Mouse (Mus musculus): ENCODE measurements around the gene Endou. TPM values are rescaled to one million over a fixed set of nuclear protein-coding genes. Genes with fewer than 3 reads are reported as not detected.

Endou gene
- polyA plus RNA-seq, 1 experiment: 0.51 TPM

DNA sequence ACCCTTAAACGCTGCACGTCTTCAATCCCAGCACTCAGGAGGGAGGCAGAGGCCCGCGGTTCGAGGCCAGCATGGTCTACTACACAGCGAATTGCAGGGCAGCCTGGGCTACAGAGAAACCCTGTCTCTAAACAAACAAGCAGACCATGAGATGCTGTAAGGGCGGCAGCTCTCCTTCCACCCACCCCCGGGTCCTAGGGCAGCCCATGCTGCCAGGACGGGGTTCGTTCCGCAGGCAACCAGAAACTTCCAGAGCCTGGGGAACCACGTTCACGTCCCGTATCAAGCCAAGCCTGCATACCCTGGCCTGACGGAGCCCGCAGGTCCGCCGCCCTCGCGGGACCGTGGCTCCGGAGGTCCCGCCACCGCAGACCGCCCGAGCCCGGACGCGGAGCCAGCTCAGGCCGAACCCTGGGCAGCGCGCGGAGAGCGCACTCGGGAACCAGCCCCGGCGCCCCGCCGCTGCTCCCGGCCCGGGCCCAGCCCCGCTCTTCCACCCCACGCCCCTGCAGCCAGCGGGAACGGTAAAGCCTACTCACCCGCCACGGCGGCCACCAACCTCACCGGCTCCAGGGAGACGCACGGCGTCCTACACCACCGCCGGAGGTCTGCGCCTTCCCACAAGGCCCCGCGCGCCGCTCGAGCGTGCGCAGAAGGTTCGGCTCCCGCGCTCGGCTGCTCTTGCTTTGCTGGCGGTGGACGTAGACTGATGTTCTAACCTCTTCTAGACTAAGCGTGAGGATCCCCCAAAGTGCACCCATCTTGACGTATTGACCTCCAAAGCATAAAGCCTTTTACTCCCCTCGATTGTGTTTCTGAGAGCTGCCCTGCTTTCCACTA, 25.7 kb downstream of the Endou start, which contains the start of gene Rpap3:
Gene Rpap3 (minus strand): TSS at position 615 of the 840 bp plus-strand sequence.
- whole genome bisulfite sequencing: under 1% methylated on average over 71 of the region's 71 CpGs
- no peak within 1 kb of the TSS for H3K27ac ChIP-seq (ENCODE audit: insufficient read depth, low read depth, low read length)
- H3K4me1 ChIP-seq (ENCODE audit: control insufficient read depth, insufficient read depth, insufficient read length, low read length): no peaks in the 10 kb centered on the region
- H3K27me3 ChIP-seq (ENCODE audit: control insufficient read depth, insufficient read depth, low read length): no peaks in the 10 kb centered on the region
- no peak for TF ChIP-seq CTCF (IDR thresholded peaks at IDR 0.05; ENCODE audit: extremely low read depth, insufficient read length, insufficient replicate concordance, low read depth, low read length)
- TF ChIP-seq POLR2A (IDR thresholded peaks at IDR 0.05; ENCODE audit: low read depth, low read length): peak; percentile 71
- peaks cover 10% of the 10 kb centered on the region for H3K36me3 ChIP-seq (ENCODE audit: control insufficient read depth, insufficient read depth, low read length)
- H3K4me3 ChIP-seq (ENCODE audit: low read depth, low read length): peak within 1 kb of the TSS; percentile 93

DNA sequence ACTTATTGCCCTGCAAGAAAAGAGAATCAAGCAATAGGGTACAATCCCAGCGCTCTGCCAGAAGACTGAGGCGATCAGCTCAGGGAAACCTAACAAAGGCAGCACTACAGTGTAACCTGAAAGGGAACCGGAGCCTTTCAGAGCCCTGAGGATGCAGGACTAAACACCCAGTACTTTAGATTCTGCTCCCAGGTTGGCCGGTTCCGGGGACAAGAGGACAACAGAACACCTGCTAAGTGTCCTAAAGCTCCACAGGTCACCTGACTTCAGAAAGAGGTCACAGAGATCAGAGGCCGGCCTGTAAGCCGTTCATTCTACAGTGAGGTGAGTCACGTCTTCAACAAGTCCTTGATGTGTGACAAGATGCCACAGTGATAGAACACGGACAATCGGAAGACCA, 34.5 kb downstream of the Endou start:
- no peaks in the 10 kb centered on the region for H3K27me3 ChIP-seq (ENCODE audit: control insufficient read depth, insufficient read depth, low read length)
- TF ChIP-seq POLR2A (IDR thresholded peaks at IDR 0.05; ENCODE audit: low read depth, low read length): no peak
- no peak for TF ChIP-seq CTCF (IDR thresholded peaks at IDR 0.05; ENCODE audit: extremely low read depth, insufficient read length, insufficient replicate concordance, low read depth, low read length)
- 90% methylated on average over 10 of the region's 10 CpGs for WGBS
- H3K36me3 ChIP-seq (ENCODE audit: control insufficient read depth, insufficient read depth, low read length): peaks cover 44% of the 10 kb centered on the region
- no peak overlapping the region for H3K4me3 ChIP-seq (ENCODE audit: low read depth, low read length)
- no peak overlapping the region for H3K27ac ChIP-seq (ENCODE audit: insufficient read depth, low read depth, low read length)
- no peaks in the 10 kb centered on the region for H3K4me1 ChIP-seq (ENCODE audit: control insufficient read depth, insufficient read depth, insufficient read length, low read length)

DNA sequence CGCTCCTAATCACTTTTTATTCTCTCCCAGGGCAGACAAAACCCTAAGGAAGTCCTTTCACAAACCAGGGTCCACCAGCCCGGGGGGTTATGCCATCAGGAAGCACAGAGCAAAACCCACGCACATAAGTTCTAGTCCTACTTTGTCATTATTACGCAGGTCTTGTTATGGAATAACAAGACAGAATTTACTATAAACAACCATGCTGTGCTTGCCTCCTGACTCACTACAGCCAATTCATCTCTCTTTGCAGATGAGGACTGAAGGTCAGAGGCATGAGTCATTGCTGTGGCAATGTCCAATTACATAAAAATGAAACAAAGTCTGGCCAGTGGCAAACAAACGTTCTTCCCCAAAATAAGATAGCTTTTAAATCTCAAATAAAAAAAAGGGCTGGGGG, 37.7 kb downstream of the Endou start:
- Histone ChIP-seq H3K27me3 (ENCODE audit: control insufficient read depth, insufficient read depth, low read length) (no peaks in the 10 kb centered on the region), H3K4me1 (ENCODE audit: control insufficient read depth, insufficient read depth, insufficient read length, low read length) (no peaks in the 10 kb centered on the region), H3K36me3 (ENCODE audit: control insufficient read depth, insufficient read depth, low read length) (peaks cover 34% of the 10 kb centered on the region), H3K27ac (ENCODE audit: insufficient read depth, low read depth, low read length) (0 out of 2 replicates have a peak overlapping the region, but pooled peaks have one; percentile 47), H3K4me3 (ENCODE audit: low read depth, low read length) (no peak overlapping the region)
- WGBS: 76% methylated on average over 5 of the region's 5 CpGs
- TF ChIP-seq CTCF (IDR thresholded peaks at IDR 0.05; ENCODE audit: extremely low read depth, insufficient read length, insufficient replicate concordance, low read depth, low read length) (no peak), POLR2A (IDR thresholded peaks at IDR 0.05; ENCODE audit: low read depth, low read length) (no peak)

DNA sequence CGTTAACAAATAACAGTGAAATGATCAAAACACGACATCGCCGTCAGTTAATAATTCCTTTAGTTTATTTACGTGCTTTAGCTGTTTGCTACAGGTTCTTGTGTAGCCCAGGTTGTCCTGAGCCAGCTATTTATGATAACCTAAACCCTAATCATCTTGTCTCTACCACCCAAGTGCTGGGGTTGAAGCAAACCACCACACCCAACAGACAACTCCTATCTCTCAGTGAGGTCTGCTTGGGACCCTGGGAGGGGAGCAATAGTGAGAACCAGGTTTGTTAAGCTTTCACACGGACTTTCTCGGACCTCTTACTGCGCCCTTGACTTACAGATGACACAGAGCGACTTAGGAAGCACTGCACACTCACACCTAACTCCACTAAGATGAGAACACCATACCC, 47.0 kb downstream of the Endou start:
- H3K36me3 ChIP-seq (ENCODE audit: control insufficient read depth, insufficient read depth, low read length): peaks cover 45% of the 10 kb centered on the region
- no peak for TF ChIP-seq POLR2A (IDR thresholded peaks at IDR 0.05; ENCODE audit: low read depth, low read length)
- no peak for TF ChIP-seq CTCF (IDR thresholded peaks at IDR 0.05; ENCODE audit: extremely low read depth, insufficient read length, insufficient replicate concordance, low read depth, low read length)
- H3K27me3 ChIP-seq (ENCODE audit: control insufficient read depth, insufficient read depth, low read length): no peaks in the 10 kb centered on the region
- no peak overlapping the region for H3K4me3 ChIP-seq (ENCODE audit: low read depth, low read length)
- H3K4me1 ChIP-seq (ENCODE audit: control insufficient read depth, insufficient read depth, insufficient read length, low read length): peaks cover 2% of the 10 kb centered on the region; the same call in 1 of the 2 replicates
- no peak overlapping the region for H3K27ac ChIP-seq (ENCODE audit: insufficient read depth, low read depth, low read length)
- WGBS: 93% methylated on average over 9 of the region's 9 CpGs

DNA sequence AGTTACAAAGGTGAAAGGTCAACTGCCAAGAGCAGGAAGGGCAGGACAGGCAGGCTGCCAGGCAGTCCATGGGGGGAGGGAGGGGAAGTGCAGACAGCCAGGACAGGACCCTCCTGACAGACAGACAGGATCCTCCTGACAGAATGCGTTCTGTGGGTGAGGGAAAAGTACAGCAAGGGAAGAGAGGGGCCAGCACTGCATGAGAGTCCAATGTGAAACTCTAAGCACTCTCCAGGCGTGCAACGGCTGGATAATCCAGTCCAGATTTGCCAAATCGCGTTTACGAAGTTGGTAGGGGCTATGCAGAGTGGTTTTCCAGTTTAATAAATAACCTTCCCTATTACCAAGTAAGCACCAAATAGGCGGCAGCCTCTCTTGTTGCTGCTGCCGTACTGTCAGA, 49.1 kb downstream of the Endou start:
- no peak for TF ChIP-seq CTCF (IDR thresholded peaks at IDR 0.05; ENCODE audit: extremely low read depth, insufficient read length, insufficient replicate concordance, low read depth, low read length)
- TF ChIP-seq POLR2A (IDR thresholded peaks at IDR 0.05; ENCODE audit: low read depth, low read length): no peak
- Histone ChIP-seq H3K4me1 (ENCODE audit: control insufficient read depth, insufficient read depth, insufficient read length, low read length) (peaks cover 2% of the 10 kb centered on the region; the same call in 1 of the 2 replicates), H3K4me3 (ENCODE audit: low read depth, low read length) (no peak overlapping the region), H3K27ac (ENCODE audit: insufficient read depth, low read depth, low read length) (no peak overlapping the region), H3K36me3 (ENCODE audit: control insufficient read depth, insufficient read depth, low read length) (peaks cover 51% of the 10 kb centered on the region), H3K27me3 (ENCODE audit: control insufficient read depth, insufficient read depth, low read length) (no peaks in the 10 kb centered on the region)
- 51% methylated on average over 8 of the region's 8 CpGs for WGBS

DNA sequence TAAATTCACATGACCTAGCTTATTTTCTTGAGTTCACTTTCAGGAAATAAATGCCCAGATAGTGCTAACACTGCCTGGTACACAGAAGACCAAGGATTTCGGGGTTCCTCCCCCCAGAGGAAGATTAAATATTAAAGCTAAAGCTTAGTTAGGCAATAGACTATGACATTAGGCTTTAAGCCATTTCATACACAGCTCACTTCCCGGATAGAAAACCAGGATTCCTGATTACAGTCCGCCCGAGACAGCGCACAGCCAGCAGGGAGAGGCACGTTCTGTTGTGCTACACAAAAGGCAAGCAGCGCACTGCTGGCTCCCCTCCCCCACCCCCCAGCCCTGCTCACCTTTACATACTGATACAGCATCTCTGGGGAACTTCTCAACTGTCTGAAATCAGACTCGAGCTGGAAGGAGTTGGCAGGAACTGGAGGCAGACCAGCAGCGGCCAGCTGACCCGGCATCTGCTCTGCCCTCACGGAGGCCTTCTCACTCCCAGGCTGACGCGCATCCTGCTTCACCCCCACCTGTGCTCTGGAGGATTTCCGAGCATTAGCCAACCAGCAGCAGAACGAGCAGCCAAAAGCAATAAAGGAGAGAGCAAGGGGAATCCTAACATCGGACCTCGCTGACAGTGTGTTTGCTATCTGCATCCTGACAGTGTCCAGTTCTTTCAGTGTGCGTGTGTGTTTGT, 51.0 kb downstream of the Endou start:
- Histone ChIP-seq H3K27ac (ENCODE audit: insufficient read depth, low read depth, low read length) (no peak overlapping the region), H3K36me3 (ENCODE audit: control insufficient read depth, insufficient read depth, low read length) (peaks cover 48% of the 10 kb centered on the region), H3K4me1 (ENCODE audit: control insufficient read depth, insufficient read depth, insufficient read length, low read length) (peaks cover 2% of the 10 kb centered on the region; the same call in 1 of the 2 replicates), H3K4me3 (ENCODE audit: low read depth, low read length) (no peak overlapping the region), H3K27me3 (ENCODE audit: control insufficient read depth, insufficient read depth, low read length) (no peaks in the 10 kb centered on the region)
- WGBS: 84% methylated on average over 18 of the region's 18 CpGs
- TF ChIP-seq CTCF (IDR thresholded peaks at IDR 0.05; ENCODE audit: extremely low read depth, insufficient read length, insufficient replicate concordance, low read depth, low read length): no peak
- no peak for TF ChIP-seq POLR2A (IDR thresholded peaks at IDR 0.05; ENCODE audit: low read depth, low read length)

DNA sequence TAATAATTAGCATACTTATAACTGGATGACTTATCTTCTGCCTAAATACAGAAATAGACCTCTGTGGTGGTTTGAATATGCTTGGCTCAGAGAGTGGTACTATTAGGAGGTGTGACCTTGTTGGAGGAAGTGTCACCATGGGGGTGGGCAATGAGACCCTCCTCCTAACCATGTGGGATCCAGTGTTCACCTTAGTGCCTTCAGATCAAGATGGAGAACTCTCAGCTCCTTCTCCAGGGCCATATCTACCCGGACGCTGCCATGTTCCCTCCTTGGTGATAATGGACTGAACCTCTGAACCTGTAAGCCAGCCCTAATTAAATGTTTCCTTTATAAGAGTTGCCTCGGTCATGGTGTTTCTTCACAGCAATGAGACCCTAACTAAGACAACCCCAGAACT, 53.8 kb downstream of the Endou start:
- Histone ChIP-seq H3K4me1 (ENCODE audit: control insufficient read depth, insufficient read depth, insufficient read length, low read length) (peaks cover 2% of the 10 kb centered on the region; the same call in 1 of the 2 replicates), H3K36me3 (ENCODE audit: control insufficient read depth, insufficient read depth, low read length) (peaks cover 45% of the 10 kb centered on the region), H3K27ac (ENCODE audit: insufficient read depth, low read depth, low read length) (no peak overlapping the region), H3K4me3 (ENCODE audit: low read depth, low read length) (no peak overlapping the region), H3K27me3 (ENCODE audit: control insufficient read depth, insufficient read depth, low read length) (no peaks in the 10 kb centered on the region)
- TF ChIP-seq POLR2A (IDR thresholded peaks at IDR 0.05; ENCODE audit: low read depth, low read length): no peak
- TF ChIP-seq CTCF (IDR thresholded peaks at IDR 0.05; ENCODE audit: extremely low read depth, insufficient read length, insufficient replicate concordance, low read depth, low read length): no peak
- 87% methylated on average over 3 of the region's 3 CpGs for WGBS

Measured in small intestine, adult 2 months (tissue).